Mouse (Mus musculus): ENCODE data around the gene Serpina1e. TPM values are rescaled to one million over a fixed set of nuclear protein-coding genes. Genes with fewer than 3 reads are reported as not detected.

Serpina1e gene
- total and polyA plus RNA-seq, 3 experiments, result not detected

GRCm38 (mm10) chr12:103977846-103978245 is 19.1 kb upstream of the Serpina1e start (continued):
- TF ChIP-seq MAZ (IDR thresholded peaks at IDR 0.05; ENCODE audit: low read depth, low read length) (no peak), GATA1 (IDR thresholded peaks at IDR 0.05; ENCODE audit: low read depth, low read length) (no peak), EP300 (IDR thresholded peaks at IDR 0.05; ENCODE audit: low read depth in 1 of 2, low read length in 2 of 2) (no peak), SMC3 (IDR thresholded peaks at IDR 0.05; ENCODE audit: low read depth, low read length) (0 out of 2 replicates have a peak, but pooled peaks have one; percentile 11), CTCF (IDR thresholded peaks at IDR 0.05 in 2 of 3, conservative IDR thresholded peaks at IDR 0.05 in 1 of 3; ENCODE audit: control insufficient read depth in 1 of 3, insufficient read depth in 1 of 3, low read depth in 2 of 3, low read length in 3 of 3, poor library complexity in 1 of 3, severe bottlenecking in 1 of 3) (peak; percentile 2 to 48 (median 38); a peak in 4 of 6 replicates), ZC3H11A (IDR thresholded peaks at IDR 0.05; ENCODE audit: low read depth, low read length) (no peak), ZNF384 (IDR thresholded peaks at IDR 0.05; ENCODE audit: low read depth, low read length) (no peak), TAL1 (IDR thresholded peaks at IDR 0.05; ENCODE audit: low read length) (no peak)

- TF ChIP-seq RCOR1 (IDR thresholded peaks at IDR 0.05; ENCODE audit: low read depth, low read length), result no peak
- TF ChIP-seq USF2 (IDR thresholded peaks at IDR 0.05; ENCODE audit: borderline replicate concordance in 1 of 2, insufficient read depth in 1 of 2, low read depth in 1 of 2, low read length in 2 of 2), result no peak
- TF ChIP-seq GABPA (IDR thresholded peaks at IDR 0.05; ENCODE audit: low read depth, low read length), result no peak
- no peak for TF ChIP-seq MAFK (IDR thresholded peaks at IDR 0.05; ENCODE audit: borderline replicate concordance, low read depth, low read length)
- H3K27me3 ChIP-seq (ENCODE audit: control insufficient read depth in 1 of 2, insufficient read depth in 2 of 2, low read length in 2 of 2), result no peaks in the 10 kb centered on the region
- no peaks in the 10 kb centered on the region for H3K36me3 ChIP-seq (ENCODE audit: control insufficient read depth in 1 of 2, insufficient read depth in 2 of 2, low read length in 2 of 2)
- no peak overlapping the region for H3K4me3 ChIP-seq (ENCODE audit: control insufficient read depth in 1 of 2, insufficient read depth in 1 of 2, low read depth in 2 of 2, low read length in 2 of 2)
- no peak overlapping the region for H3K9ac ChIP-seq (ENCODE audit: control insufficient read depth, low read depth, low read length, poor library complexity, severe bottlenecking)
- no peaks in the 10 kb centered on the region for H3K4me1 ChIP-seq (ENCODE audit: control insufficient read depth in 1 of 2, insufficient read depth in 2 of 2, low read length in 2 of 2)
- no peaks in the 10 kb centered on the region for H3K79me2 ChIP-seq (ENCODE audit: control insufficient read depth, insufficient read depth, low read length, poor library complexity)
- H3K27ac ChIP-seq (ENCODE audit: control insufficient read depth, low read depth, low read length), result no peak overlapping the region
- no peak for DNase-seq (ENCODE audit: low read depth, low spot score)
- H3K9me3 ChIP-seq (replicated peaks; ENCODE audit: insufficient read depth, low read length), result no peaks in the 10 kb centered on the region
Measured at GRCm38 (mm10) chr12:103977060-103977459, 18.3 kb upstream of the Serpina1e start.

GRCm38 (mm10) chr12:103971080-103971479 is 12.3 kb upstream of the Serpina1e start:
- Histone ChIP-seq H3K4me1 (ENCODE audit: control insufficient read depth in 1 of 2, insufficient read depth in 2 of 2, low read length in 2 of 2) (no peaks in the 10 kb centered on the region), H3K9me3 (replicated peaks; ENCODE audit: insufficient read depth, low read length) (no peaks in the 10 kb centered on the region), H3K79me2 (ENCODE audit: control insufficient read depth, insufficient read depth, low read length, poor library complexity) (no peaks in the 10 kb centered on the region), H3K9ac (ENCODE audit: control insufficient read depth, low read depth, low read length, poor library complexity, severe bottlenecking) (no peak overlapping the region), H3K4me3 (ENCODE audit: control insufficient read depth in 1 of 2, insufficient read depth in 1 of 2, low read depth in 2 of 2, low read length in 2 of 2) (no peak overlapping the region), H3K36me3 (ENCODE audit: control insufficient read depth in 1 of 2, insufficient read depth in 2 of 2, low read length in 2 of 2) (no peaks in the 10 kb centered on the region), H3K27me3 (ENCODE audit: control insufficient read depth in 1 of 2, insufficient read depth in 2 of 2, low read length in 2 of 2) (no peaks in the 10 kb centered on the region), H3K27ac (ENCODE audit: control insufficient read depth, low read depth, low read length) (no peak overlapping the region)
- no peak for TF ChIP-seq MEF2A (IDR thresholded peaks at IDR 0.05; ENCODE audit: extremely low read depth, insufficient replicate concordance, low read depth, low read length, poor library complexity, severe bottlenecking)
- no peak for TF ChIP-seq MAFK (IDR thresholded peaks at IDR 0.05; ENCODE audit: borderline replicate concordance, low read depth, low read length)
- TF ChIP-seq BHLHE40 (IDR thresholded peaks at IDR 0.05; ENCODE audit: borderline replicate concordance, low read depth, low read length), result no peak
- TF ChIP-seq ZC3H11A (IDR thresholded peaks at IDR 0.05; ENCODE audit: low read depth, low read length), result no peak
- TF ChIP-seq SMC3 (IDR thresholded peaks at IDR 0.05; ENCODE audit: low read depth, low read length), result no peak
- TF ChIP-seq USF1 (IDR thresholded peaks at IDR 0.05; ENCODE audit: low read depth, low read length), result no peak
- no peak for TF ChIP-seq GATA1 (IDR thresholded peaks at IDR 0.05; ENCODE audit: low read depth, low read length)
- TF ChIP-seq SIN3A (IDR thresholded peaks at IDR 0.05; ENCODE audit: low read length), result no peak
- TF ChIP-seq ZNF384 (IDR thresholded peaks at IDR 0.05; ENCODE audit: low read depth, low read length), result no peak
- no peak for TF ChIP-seq POLR2AphosphoS5 (IDR thresholded peaks at IDR 0.05; ENCODE audit: borderline replicate concordance, low read depth, low read length)
- no peak for TF ChIP-seq MXI1 (IDR thresholded peaks at IDR 0.05; ENCODE audit: low read depth, low read length)
- TF ChIP-seq TCF12 (IDR thresholded peaks at IDR 0.05; ENCODE audit: low read depth, low read length), result no peak
- TF ChIP-seq ZKSCAN1 (IDR thresholded peaks at IDR 0.05; ENCODE audit: low read depth, low read length), result no peak
- TF ChIP-seq UBTF (IDR thresholded peaks at IDR 0.05; ENCODE audit: borderline replicate concordance, insufficient read depth, low read depth, low read length), result no peak
- TF ChIP-seq MYC (IDR thresholded peaks at IDR 0.05; ENCODE audit: low read depth, low read length), result no peak
- no peak for TF ChIP-seq ELF1 (IDR thresholded peaks at IDR 0.05; ENCODE audit: low read depth, low read length)
- no peak for TF ChIP-seq CHD2 (IDR thresholded peaks at IDR 0.05; ENCODE audit: low read length)
- no peak for DNase-seq (ENCODE audit: low read depth, low spot score)

All from MEL (cell line).